Mouse (Mus musculus) liver, adult 2 months (tissue): ENCODE data around the gene Egfr. TPM values are rescaled to one million over a fixed set of nuclear protein-coding genes. Genes with fewer than 3 reads are reported as not detected.
A peak's percentile ranks its signal among the peaks of the same experiment; 100 is the strongest.

ENCODE experiments used
- DNase-seq: peaks from one replicate; pipeline ENCODE4 v3.0.0-alpha.2; 2011; ENCODE audit warnings: low read depth, low spot score; ENCODE audit errors: extremely low read depth
- H3K27ac ChIP-seq: fragments of 200-500 bp; replicated peaks from 2 replicates; pipeline ENCODE4 v1.5.1; 2012; ENCODE audit warnings: low read depth, mild to moderate bottlenecking, control low read depth, inconsistent platforms, low read length; ENCODE audit not compliant: insufficient read depth
- H3K27me3 ChIP-seq: fragments of 200-500 bp; 2 replicates; pipeline ENCODE4 v1.6.1; 2012; ENCODE audit warnings: mild to moderate bottlenecking, moderate library complexity, low read length, inconsistent platforms; ENCODE audit not compliant: control insufficient read depth, insufficient read depth
- H3K36me3 ChIP-seq: fragments of 200-500 bp; 2 replicates; pipeline ENCODE4 v1.6.1; 2012; ENCODE audit warnings: low read length, inconsistent platforms; ENCODE audit not compliant: control insufficient read depth, insufficient read depth
- H3K4me1 ChIP-seq: fragments of 200-500 bp; 2 replicates; pipeline ENCODE4 v1.6.1; 2011; ENCODE audit warnings: low read length; ENCODE audit not compliant: control insufficient read depth, insufficient read depth
- H3K4me3 ChIP-seq: fragments of 200-500 bp; 2 replicates; pipeline ENCODE4 v1.5.1; 2011; ENCODE audit warnings: low read depth, mild to moderate bottlenecking, control low read depth, low read length, moderate library complexity; ENCODE audit not compliant: insufficient read depth
- H3K79me2 ChIP-seq: fragments of 200-500 bp; 2 replicates; pipeline ENCODE4 v1.6.1; 2012; ENCODE audit warnings: inconsistent platforms, mild to moderate bottlenecking, low read length, moderate library complexity; ENCODE audit not compliant: control insufficient read depth, insufficient read depth
- H3K9ac ChIP-seq: fragments of 200-500 bp; 2 replicates; pipeline ENCODE4 v1.6.1; 2012; ENCODE audit warnings: low read depth, mild to moderate bottlenecking, control low read depth, inconsistent platforms, low read length
- CTCF ChIP-seq: fragments of 200-500 bp; IDR thresholded peaks from 2 replicates; pipeline ENCODE4 v1.5.1; 2011; ENCODE audit warnings: low read depth, low read length, control low read depth
- POLR2A ChIP-seq: fragments of 200-500 bp; IDR thresholded peaks from 2 replicates; pipeline ENCODE4 v1.6.1; 2011; ENCODE audit warnings: low read length, control low read depth; ENCODE audit not compliant: insufficient read depth; ENCODE audit errors: extremely low read depth
- WGBS: fragments of 180-500 bp; shearing (Covaris S2); methylation state at CpG from one replicate; pipeline ENCODE4 v1.1.7; 2018; 5-methylcytosine and 5-hydroxymethylcytosine counted together
- polyA plus RNA-seq: library from polyadenylated mRNA; depleted of rRNA; stranded (reverse); fragments of >200 nt; gene quantifications from 2 replicates; pipeline ENCODE4 v1.2.3, GENCODE M21; 2012
- total RNA-seq: library from RNA; depleted of rRNA; stranded (reverse); fragments of >200 nt; gene quantifications from 2 replicates; pipeline ENCODE4 v1.2.3, GENCODE M21; 2014

Gene Egfr
- total and polyA plus RNA-seq, 2 experiments = 198 to 215 TPM

GRCm38 (mm10) chr11:16769276-16769675, 17.3 kb downstream of the Egfr start:
- TF ChIP-seq POLR2A = no peak
- TF ChIP-seq CTCF = no peak
- peaks cover 43% of the 10 kb centered on the region for H3K4me1 ChIP-seq
- WGBS = 16% methylated on average over 4 of the region's 4 CpGs
- peaks cover 34% of the 10 kb centered on the region for H3K79me2 ChIP-seq
- no peak overlapping the region for H3K4me3 ChIP-seq
- peaks cover 70% of the 10 kb centered on the region for H3K36me3 ChIP-seq
- DNase-seq = peak; percentile 82
- H3K9ac ChIP-seq = no peak overlapping the region
- peak overlapping the region; percentile 4 for H3K27ac ChIP-seq
- H3K27me3 ChIP-seq = no peaks in the 10 kb centered on the region

- Histone ChIP-seq H3K4me3 (no peak overlapping the region), H3K27ac (peak overlapping the region; percentile 4), H3K4me1 (peaks cover 43% of the 10 kb centered on the region), H3K27me3 (no peaks in the 10 kb centered on the region), H3K9ac (peak overlapping the region; percentile 49), H3K79me2 (peaks cover 35% of the 10 kb centered on the region), H3K36me3 (peaks cover 69% of the 10 kb centered on the region)
- 13% methylated on average over 3 of the region's 3 CpGs for WGBS
- DNase-seq = peak; percentile 73
- no peak for TF ChIP-seq CTCF
- TF ChIP-seq POLR2A = no peak
These were observed 17.8 kb downstream of the Egfr start for GRCm38 (mm10) chr11:16769709-16770303.

- Histone ChIP-seq H3K79me2 (peaks cover 32% of the 10 kb centered on the region), H3K4me1 (peaks cover 41% of the 10 kb centered on the region), H3K27me3 (no peaks in the 10 kb centered on the region), H3K4me3 (no peak overlapping the region), H3K36me3 (peaks cover 69% of the 10 kb centered on the region), H3K27ac (peak overlapping the region; percentile 15; the same call in 1 of the 2 replicates), H3K9ac (no peak overlapping the region)
- WGBS = 30% methylated on average over 4 of the region's 4 CpGs
- TF ChIP-seq CTCF (no peak), POLR2A (no peak)
- no peak for DNase-seq
These were observed 19.0 kb downstream of the Egfr start for GRCm38 (mm10) chr11:16770966-16771365.

- H3K9ac ChIP-seq = no peak overlapping the region
- peak; percentile 57 for DNase-seq
- no peaks in the 10 kb centered on the region for H3K27me3 ChIP-seq
- no peak overlapping the region for H3K27ac ChIP-seq
- peaks cover 43% of the 10 kb centered on the region for H3K79me2 ChIP-seq
- H3K36me3 ChIP-seq = peaks cover 80% of the 10 kb centered on the region
- no peak overlapping the region for H3K4me3 ChIP-seq
- peaks cover 44% of the 10 kb centered on the region for H3K4me1 ChIP-seq
- WGBS = 13% methylated on average over 4 of the region's 4 CpGs
- TF ChIP-seq POLR2A = no peak
- TF ChIP-seq CTCF = no peak
These were observed 20.7 kb downstream of the Egfr start for GRCm38 (mm10) chr11:16772717-16773116.

GRCm38 (mm10) chr11:16776967-16777366, 25.0 kb downstream of the Egfr start:
- Histone ChIP-seq H3K79me2 (peaks cover 56% of the 10 kb centered on the region), H3K36me3 (peaks cover 80% of the 10 kb centered on the region), H3K4me3 (no peak overlapping the region), H3K4me1 (peaks cover 49% of the 10 kb centered on the region), H3K27ac (0 out of 2 replicates have a peak overlapping the region, but pooled peaks have one; percentile 10), H3K9ac (no peak overlapping the region), H3K27me3 (no peaks in the 10 kb centered on the region)
- WGBS = 73% methylated on average over 2 of the region's 2 CpGs
- TF ChIP-seq CTCF (no peak), POLR2A (no peak)
- DNase-seq = no peak

- Histone ChIP-seq H3K27me3 (no peaks in the 10 kb centered on the region), H3K27ac (peak overlapping the region; percentile 7), H3K4me3 (no peak overlapping the region), H3K36me3 (peaks cover 64% of the 10 kb centered on the region), H3K9ac (peak overlapping the region; percentile 24; the same call in 1 of the 2 replicates), H3K79me2 (peaks cover 57% of the 10 kb centered on the region), H3K4me1 (peaks cover 52% of the 10 kb centered on the region)
- 37% methylated on average over 2 of the region's 2 CpGs for WGBS
- DNase-seq = no peak
- TF ChIP-seq POLR2A = no peak
- TF ChIP-seq CTCF = no peak
These were observed 29.6 kb downstream of the Egfr start for GRCm38 (mm10) chr11:16781604-16782003.
